Mouse (Mus musculus) layer of hippocampus, adult 9-11 months (tissue): ENCODE measurements around the gene Frem2.

Source experiments
- DNase-seq: peaks from one replicate; pipeline ENCODE4 v3.0.0; 2022

The Frem2 gene

GRCm38 (mm10) chr3:53555031-53555952 is 101.9 kb downstream of the Frem2 start:
- no peak for DNase-seq

DNA sequence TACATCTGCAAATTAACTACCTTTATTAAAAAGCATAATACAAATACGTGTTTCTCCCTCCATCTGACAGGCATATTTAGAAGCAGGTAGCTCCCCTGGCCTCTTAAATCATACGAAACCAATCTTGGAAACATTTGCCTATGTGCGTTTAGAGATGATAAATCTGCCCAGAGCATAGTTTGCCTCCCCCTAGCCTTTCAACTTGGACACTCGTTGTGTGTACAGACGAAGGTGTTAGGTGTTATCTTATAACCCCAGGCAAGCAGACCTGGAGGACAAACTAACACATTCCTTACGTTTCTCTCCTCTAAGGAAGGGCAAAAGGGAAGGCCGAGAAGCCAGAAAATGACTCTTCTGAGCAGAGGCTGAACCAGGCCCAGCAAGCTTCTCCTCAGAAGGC is 104.5 kb downstream of the Frem2 start:
- DNase-seq: no peak

- no peak for DNase-seq
Observed at GRCm38 (mm10) chr3:53532091-53532490, 125.1 kb downstream of the Frem2 start.

DNA sequence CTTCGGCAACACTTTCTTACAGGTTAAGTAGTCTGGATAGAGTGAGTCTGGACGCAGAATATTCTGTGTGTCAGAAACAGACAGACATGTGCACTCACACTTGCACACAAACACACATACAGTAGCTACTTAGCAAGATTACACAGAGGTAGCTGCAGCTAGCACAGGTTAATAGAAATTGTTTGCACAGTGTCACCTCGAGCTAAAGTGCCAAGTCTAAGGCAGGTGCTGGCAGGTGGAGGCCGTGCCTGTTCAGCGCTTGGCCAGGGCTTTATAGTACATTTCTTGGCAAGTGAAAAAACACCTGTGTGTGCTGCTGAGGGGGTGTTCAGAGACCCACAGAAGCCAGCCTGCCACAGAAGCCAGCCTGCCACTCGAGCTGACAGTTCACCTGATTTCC is 126.8 kb downstream of the Frem2 start:
- DNase-seq: no peak

- peak; percentile 86 for DNase-seq
Observed at GRCm38 (mm10) chr3:53525737-53526136, 131.4 kb downstream of the Frem2 start.

DNA sequence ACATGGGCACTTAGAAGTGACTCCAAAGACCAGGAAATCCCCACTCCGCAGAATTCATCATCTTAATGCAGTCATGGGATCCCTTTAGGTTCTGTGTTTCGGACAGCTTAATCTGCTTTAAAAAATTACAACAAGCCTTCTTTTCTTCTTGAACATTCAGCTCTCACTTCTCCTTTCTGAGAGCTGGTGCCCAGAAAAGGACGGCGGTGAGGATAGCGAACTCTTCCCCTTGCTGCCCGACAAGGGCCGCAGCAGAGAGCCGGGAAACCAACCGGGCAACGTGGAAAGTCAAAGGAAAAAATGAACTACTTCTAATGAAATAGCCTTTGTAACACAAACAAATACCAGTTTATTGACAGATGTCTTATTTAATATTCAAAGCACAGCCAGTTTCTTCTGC is 134.4 kb downstream of the Frem2 start:
- DNase-seq: no peak

- no peak for DNase-seq
Observed at GRCm38 (mm10) chr3:53514221-53515065, 142.7 kb downstream of the Frem2 start.

DNA sequence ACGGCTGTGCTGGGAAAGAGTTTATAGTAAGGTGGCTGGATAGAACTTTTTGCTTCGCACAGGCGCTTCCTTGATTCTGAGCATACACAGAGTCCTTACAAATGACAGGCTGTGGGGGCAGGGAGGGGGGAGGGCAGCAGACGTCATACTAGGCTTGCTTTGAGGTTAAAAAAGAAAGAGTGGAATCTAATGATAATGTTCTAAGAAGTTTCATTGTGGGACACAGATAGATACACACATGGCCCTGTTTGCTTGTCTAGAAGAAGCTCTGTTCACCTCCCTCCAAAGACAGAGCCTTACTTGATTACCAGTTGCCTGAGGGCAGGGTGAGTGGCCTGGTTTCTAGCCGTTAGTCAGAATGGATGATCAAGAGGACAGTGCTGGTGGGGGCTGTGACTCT is 144.1 kb downstream of the Frem2 start:
- DNase-seq: no peak

DNA sequence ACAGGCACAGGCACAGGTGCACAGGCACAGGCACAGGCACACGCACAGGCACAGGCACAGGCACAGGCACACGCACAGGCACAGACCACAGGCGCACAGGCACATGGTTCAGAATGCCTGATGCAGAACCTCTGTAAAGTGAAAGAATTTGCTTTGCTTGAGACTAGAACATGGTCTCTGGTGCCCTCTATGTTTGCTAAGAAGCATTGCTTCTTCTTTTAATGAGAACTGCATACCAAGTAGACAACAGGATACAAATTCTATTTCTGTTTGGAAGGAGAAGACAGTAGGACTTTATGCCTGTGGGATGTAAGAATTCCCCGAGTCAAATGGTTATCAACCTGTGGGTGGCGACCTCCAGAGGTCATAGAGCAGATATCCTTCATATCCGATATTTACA is 154.7 kb downstream of the Frem2 start:
- no peak for DNase-seq

- DNase-seq: no peak
Observed at GRCm38 (mm10) chr3:53498351-53498905, 158.7 kb downstream of the Frem2 start.

DNA sequence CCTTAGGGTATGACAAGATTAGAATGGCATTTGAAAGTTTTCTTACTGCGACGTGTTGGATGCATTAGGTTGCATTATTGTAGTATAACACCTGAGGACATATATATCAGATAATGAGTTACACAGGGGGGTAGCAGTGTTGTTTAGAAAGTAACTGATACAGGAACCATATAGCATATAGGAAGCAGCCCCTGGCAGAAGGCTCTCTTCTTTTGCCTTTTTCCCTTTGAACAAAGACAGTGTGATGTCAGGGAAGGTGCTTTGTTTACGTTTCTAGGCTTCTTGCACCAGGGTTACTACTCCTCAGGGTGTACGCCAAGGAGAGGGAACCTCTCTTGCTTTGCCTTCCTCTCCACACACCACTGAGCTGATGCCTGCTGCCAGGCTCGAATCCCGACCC is 168.8 kb downstream of the Frem2 start, which contains the start of gene Stoml3:
Gene Stoml3, plus strand, starts transcription at position 301 of the 400 bp plus-strand sequence.
- no peak for DNase-seq

- DNase-seq: no peak
Observed at GRCm38 (mm10) chr3:53486996-53487576, 170.1 kb downstream of the Frem2 start.

DNA sequence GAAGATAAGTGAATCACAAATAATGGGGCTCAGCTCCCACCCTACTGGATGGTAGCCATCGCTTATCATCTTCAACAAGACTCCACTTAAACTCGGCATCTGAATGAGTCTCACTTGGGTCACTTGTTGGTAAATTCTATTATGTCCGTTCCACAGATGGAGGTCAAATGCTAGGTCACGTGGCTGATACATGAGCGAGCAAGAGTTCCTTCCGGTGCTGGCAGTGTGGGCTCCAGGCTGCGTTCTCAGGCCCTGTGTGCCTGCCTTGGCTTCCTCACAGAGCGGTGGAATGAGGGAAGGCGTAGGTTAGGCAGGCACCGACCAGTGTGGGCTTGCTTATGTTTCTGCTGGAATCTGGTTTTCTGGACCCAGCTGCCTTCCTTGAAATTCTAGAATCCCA is 170.6 kb downstream of the Frem2 start:
- DNase-seq: no peak

DNA sequence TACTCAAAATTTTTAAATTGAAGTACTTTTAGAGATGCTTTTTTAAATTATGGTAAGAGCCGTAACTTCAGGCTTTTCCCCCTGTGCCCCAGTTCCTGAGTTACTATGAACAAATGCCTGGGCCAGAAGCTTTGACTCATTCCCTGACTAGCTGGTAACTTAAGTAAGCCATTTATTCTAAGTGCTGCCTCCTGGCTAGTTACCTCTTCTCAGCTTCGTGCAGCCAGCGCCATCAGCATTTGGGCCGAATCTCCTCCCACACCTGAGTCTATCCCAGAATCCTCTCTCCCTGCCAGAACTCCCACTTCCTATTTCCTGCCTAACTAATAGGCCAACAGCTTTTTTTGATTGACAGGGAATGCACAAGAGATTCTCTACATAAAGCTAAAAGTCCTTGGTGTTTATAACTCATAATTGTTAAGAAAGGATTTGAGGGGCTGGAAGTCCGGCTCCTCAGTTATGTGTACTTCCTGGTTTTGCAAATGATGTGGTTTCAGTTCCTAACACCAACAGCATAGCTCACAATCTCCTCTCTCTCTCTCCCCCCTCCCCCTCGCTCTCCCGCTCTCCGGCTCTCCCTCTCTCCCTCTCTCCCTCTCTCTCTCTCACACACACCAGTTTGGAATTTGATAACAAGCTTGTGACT is 173.6 kb downstream of the Frem2 start:
- no peak for DNase-seq

- DNase-seq: no peak
Observed at GRCm38 (mm10) chr3:53478419-53479046, 178.6 kb downstream of the Frem2 start.

DNA sequence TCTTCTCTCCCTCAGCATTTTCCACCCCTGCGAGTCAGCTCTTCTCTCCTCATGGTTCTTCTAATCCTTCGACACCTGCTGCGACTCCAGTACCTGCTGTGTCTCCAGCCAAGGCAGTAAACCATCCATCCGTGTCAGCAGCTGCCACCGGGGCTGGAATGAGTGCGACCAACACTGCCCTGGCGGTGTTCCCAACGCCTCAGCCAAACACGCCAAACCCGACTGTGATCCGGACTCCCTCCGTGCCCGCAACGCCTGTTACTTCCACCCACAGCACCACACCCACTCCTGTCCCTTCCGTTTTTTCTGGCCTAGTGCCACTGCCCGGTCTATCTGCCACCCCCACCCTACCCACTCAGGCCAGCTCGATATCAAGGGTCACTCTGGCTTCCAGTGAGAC is 179.7 kb downstream of the Frem2 start:
- no peak for DNase-seq

- no peak for DNase-seq
Observed at GRCm38 (mm10) chr3:53475889-53476288, 181.3 kb downstream of the Frem2 start.

DNA sequence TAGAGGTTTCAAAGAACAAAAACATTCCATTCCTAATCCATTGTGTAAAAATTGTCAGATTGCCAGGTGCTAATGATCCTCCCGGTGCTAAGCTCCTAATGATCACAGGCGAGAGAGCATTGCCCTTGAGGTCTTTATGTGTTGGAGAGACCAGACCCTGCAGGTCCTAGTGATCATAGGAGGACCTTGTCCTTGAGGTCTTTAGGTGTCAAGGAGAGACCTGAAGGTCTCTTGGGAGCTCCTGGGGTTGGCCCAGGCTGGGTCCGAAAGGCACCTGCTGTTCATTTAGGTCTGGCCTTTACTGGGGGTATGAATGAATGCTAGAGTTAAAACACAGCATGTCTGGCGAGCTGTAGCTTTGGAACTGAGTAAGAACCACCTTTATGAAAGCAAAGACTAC is 183.0 kb downstream of the Frem2 start:
- no peak for DNase-seq

- DNase-seq: no peak
Observed at GRCm38 (mm10) chr3:53472061-53472460, 185.1 kb downstream of the Frem2 start.

DNA sequence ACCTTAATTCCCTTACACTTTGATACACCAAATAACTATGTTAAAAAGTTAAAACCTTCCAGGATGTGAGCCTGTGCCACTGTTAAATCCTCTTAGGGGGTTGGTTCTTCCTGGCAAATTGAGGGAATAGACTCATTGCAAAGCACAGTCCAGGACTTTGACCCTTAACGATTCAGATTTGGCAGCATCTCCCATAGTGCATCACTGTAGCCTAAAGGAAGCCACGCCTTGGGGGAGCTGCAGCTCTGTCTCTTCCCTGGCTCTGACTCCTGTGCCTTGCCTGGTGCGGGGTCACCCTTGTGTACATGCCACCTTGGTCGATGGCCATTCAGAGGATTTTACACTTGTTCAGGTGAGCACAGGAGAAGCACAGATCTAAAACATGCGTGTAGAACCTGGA is 187.5 kb downstream of the Frem2 start:
- no peak for DNase-seq

GRCm38 (mm10) chr3:53467356-53467755 is 189.8 kb downstream of the Frem2 start:
- no peak for DNase-seq

GRCm38 (mm10) chr3:53466481-53466880 is 190.7 kb downstream of the Frem2 start:
- DNase-seq: no peak
